Mouse (Mus musculus) lung, postnatal 0 days (tissue): ENCODE data around the gene Arhgap35. TPM values are rescaled to one million over a fixed set of nuclear protein-coding genes. Genes with fewer than 3 reads are reported as not detected.
A peak's percentile ranks its signal among the peaks of the same experiment; 100 is the strongest.

Experiments used
- ATAC-seq: fragments of 200-750 bp; cut with Nextera tagmentation; 2 replicates; pipeline ENCODE4 v1.8.0; 2017; ENCODE audit warnings: moderate library complexity
- DNase-seq: peaks from one replicate; pipeline ENCODE4 v3.0.0-alpha.2; 2016; ENCODE audit warnings: low spot score
- H3K27ac ChIP-seq: fragments of 300-500 bp; sonication (generic); 2 replicates; pipeline ENCODE4 v1.5.1; 2014; ENCODE audit warnings: antibody characterized with exemption, mild to moderate bottlenecking, low read length, mixed read lengths
- H3K27me3 ChIP-seq: fragments of 300-500 bp; sonication (generic); replicated peaks from 2 replicates; pipeline ENCODE4 v1.6.1; 2014; ENCODE audit warnings: low read length, mixed read lengths; ENCODE audit not compliant: insufficient read depth
- H3K36me3 ChIP-seq: fragments of 300-500 bp; sonication (generic); 2 replicates; pipeline ENCODE4 v1.6.1; 2014; ENCODE audit warnings: low read length, mixed read lengths; ENCODE audit not compliant: insufficient read depth
- H3K4me1 ChIP-seq: fragments of 300-500 bp; sonication (generic); 2 replicates; pipeline ENCODE4 v1.6.1; 2014; ENCODE audit warnings: antibody characterized with exemption, low read depth, low read length, mixed read lengths; ENCODE audit not compliant: insufficient read depth
- H3K4me2 ChIP-seq: fragments of 300-500 bp; sonication (generic); replicated peaks from 2 replicates; pipeline ENCODE4 v1.6.1; 2014; ENCODE audit warnings: low read depth, mild to moderate bottlenecking, low read length, moderate library complexity, mixed read lengths
- H3K4me3 ChIP-seq: fragments of 300-500 bp; sonication (generic); 2 replicates; pipeline ENCODE4 v1.5.1; 2014; ENCODE audit warnings: low read depth, low read length
- H3K9ac ChIP-seq: fragments of 300-500 bp; sonication (generic); replicated peaks from 2 replicates; pipeline ENCODE4 v1.6.1; 2014; ENCODE audit warnings: low read depth, mild to moderate bottlenecking
- H3K9me3 ChIP-seq: fragments of 300-500 bp; sonication (generic); 2 replicates; pipeline ENCODE4 v1.6.1; 2016; ENCODE audit warnings: low read length, mixed read lengths
- CTCF ChIP-seq: IDR thresholded peaks from 2 replicates; pipeline ENCODE4 v1.5.1; 2016; ENCODE audit warnings: antibody characterized with exemption, mild to moderate bottlenecking
- EP300 ChIP-seq: IDR thresholded peaks from 2 replicates; pipeline ENCODE4 v1.6.1; 2016; ENCODE audit warnings: antibody characterized with exemption, mild to moderate bottlenecking, control low read depth
- WGBS: fragments of 180-500 bp; shearing (Covaris S2); extraction: QIAGEN DNeasy Blood & Tissue Kit; methylation state at CpG from one replicate; pipeline ENCODE4 v1.1.7; 2014; 5-methylcytosine and 5-hydroxymethylcytosine counted together
- polyA plus RNA-seq: library from polyadenylated mRNA; unstranded; fragments of >200 nt; fragmentation: Nextera tagmentation; extraction: Ambion mirVana; gene quantifications from 2 replicates; pipeline ENCODE4 v1.2.1, GENCODE M21; 2015

Arhgap35 gene
- polyA plus RNA-seq, 1 experiment from 2014 or later, result 8.2 TPM

DNA sequence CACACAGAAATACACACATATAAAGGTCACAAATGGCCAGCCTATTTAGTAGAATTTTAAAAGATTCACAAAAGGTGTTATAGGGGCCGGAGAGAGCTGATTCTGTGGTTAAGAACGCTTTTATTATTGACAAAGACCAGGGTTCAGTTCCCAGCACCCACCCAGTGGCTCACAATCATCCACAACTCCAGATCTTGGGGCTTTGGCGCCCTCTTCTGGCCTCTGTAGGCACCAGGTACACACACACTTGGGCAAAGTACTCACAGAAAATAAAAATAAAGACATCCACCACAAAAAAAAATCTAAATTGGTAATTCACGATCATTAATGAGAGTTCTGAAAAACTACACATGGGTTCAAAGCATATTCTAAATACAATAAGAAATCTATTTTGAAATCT is 17.1 kb upstream of the Arhgap35 start:
- TF ChIP-seq CTCF, result no peak
- TF ChIP-seq EP300, result no peak
- ATAC-seq (no peak), DNase-seq (no peak)
- WGBS, result 64% methylated on average over 4 of the region's 4 CpGs
- H3K27ac ChIP-seq, result no peak overlapping the region
- no peaks in the 10 kb centered on the region for H3K9me3 ChIP-seq
- no peaks in the 10 kb centered on the region for H3K27me3 ChIP-seq
- no peak overlapping the region for H3K9ac ChIP-seq
- no peak overlapping the region for H3K4me3 ChIP-seq
- H3K36me3 ChIP-seq, result no peaks in the 10 kb centered on the region
- H3K4me2 ChIP-seq, result no peak overlapping the region
- H3K4me1 ChIP-seq, result no peaks in the 10 kb centered on the region

- Histone ChIP-seq H3K27me3 (no peaks in the 10 kb centered on the region), H3K4me2 (no peak overlapping the region), H3K9me3 (no peaks in the 10 kb centered on the region), H3K27ac (no peak overlapping the region), H3K4me3 (no peak overlapping the region), H3K4me1 (no peaks in the 10 kb centered on the region), H3K36me3 (no peaks in the 10 kb centered on the region), H3K9ac (no peak overlapping the region)
- no peak for ATAC-seq
- no peak for DNase-seq
- TF ChIP-seq CTCF (no peak), EP300 (no peak)
- 47% methylated on average over 4 of the region's 4 CpGs for WGBS
These were observed 16.2 kb upstream of the Arhgap35 start for GRCm38 (mm10) chr7:16631025-16631424.

DNA sequence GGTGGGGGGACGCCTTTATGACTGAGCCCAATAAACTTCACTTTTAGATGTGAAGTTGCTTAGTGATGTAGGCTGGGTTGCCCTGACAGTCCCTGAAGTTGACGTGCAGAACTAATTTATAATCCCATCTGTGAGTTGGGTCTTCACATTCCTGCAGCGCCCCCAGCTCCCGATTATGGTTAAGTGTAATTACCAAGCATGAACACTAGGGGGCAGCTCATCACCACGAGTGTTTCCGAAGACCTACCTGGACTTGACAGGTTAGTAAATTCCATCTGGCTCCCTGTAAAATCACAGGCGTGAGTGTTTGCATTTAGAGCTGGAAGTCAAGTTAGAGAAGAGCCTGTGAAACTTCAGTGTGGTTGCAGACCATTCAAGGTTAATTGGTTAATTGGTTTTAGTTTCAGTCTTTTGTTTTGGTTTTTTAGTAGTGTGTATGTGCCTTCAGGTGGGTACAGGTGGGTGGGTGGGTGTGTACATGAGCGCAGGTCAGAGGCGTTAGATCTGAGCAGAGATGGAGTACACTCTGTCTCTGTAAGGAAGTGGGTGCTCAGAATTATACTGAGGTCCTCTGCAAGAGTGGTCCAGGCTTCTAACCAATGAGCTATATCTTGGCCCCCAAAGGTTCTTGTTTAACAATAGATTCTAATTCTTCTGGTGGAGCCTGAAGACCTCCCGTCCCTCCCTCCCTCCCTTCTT is 15.0 kb upstream of the Arhgap35 start:
- DNase-seq (peak; percentile 57), ATAC-seq (no peak)
- TF ChIP-seq EP300, result no peak
- TF ChIP-seq CTCF, result peak; percentile 95
- no peaks in the 10 kb centered on the region for H3K4me1 ChIP-seq
- H3K9ac ChIP-seq, result no peak overlapping the region
- H3K36me3 ChIP-seq, result no peaks in the 10 kb centered on the region
- H3K4me3 ChIP-seq, result no peak overlapping the region
- no peak overlapping the region for H3K4me2 ChIP-seq
- 14% methylated on average over 10 of the region's 10 CpGs for WGBS
- no peaks in the 10 kb centered on the region for H3K27me3 ChIP-seq
- H3K27ac ChIP-seq, result no peak overlapping the region
- no peaks in the 10 kb centered on the region for H3K9me3 ChIP-seq

- peak; percentile 83 for ATAC-seq
- H3K27ac ChIP-seq, result no peak overlapping the region
- H3K36me3 ChIP-seq, result no peaks in the 10 kb centered on the region
- H3K9ac ChIP-seq, result no peak overlapping the region
- H3K4me2 ChIP-seq, result no peak overlapping the region
- H3K4me3 ChIP-seq, result no peak overlapping the region
- no peak for TF ChIP-seq EP300
- TF ChIP-seq CTCF, result peak; percentile 94
- DNase-seq, result peak; percentile 80
- H3K9me3 ChIP-seq, result no peaks in the 10 kb centered on the region
- no peaks in the 10 kb centered on the region for H3K27me3 ChIP-seq
- 0 out of 2 replicates have a peak, but pooled peaks cover 4% of the 10 kb centered on the region for H3K4me1 ChIP-seq
- 32% methylated on average over 12 of the region's 12 CpGs for WGBS
These were observed 13.4 kb upstream of the Arhgap35 start for GRCm38 (mm10) chr7:16628096-16628771.

DNA sequence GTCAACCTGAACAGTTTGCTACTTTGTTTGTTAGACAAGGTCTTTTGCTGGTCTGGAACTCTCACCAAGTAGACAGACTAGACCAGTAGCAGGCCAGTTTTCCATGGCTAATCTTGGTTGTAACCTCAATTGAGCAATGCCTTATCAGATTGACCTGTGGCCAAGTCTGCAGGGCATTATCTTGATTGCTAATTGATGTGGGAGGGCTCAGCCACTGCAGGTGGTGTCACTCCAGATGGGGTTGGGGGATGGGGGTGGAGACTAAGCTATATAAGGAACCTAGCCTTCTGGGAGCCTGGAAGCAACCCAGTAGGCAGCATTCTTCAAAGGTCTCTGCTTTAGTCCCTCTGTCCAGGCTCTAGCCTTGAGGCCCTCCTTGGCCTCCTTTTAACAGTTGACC is 8.9 kb upstream of the Arhgap35 start:
- Histone ChIP-seq H3K9me3 (no peaks in the 10 kb centered on the region), H3K4me1 (0 out of 2 replicates have a peak, but pooled peaks cover 4% of the 10 kb centered on the region), H3K36me3 (no peaks in the 10 kb centered on the region), H3K4me2 (no peak overlapping the region), H3K4me3 (no peak overlapping the region), H3K27me3 (no peaks in the 10 kb centered on the region), H3K27ac (no peak overlapping the region), H3K9ac (no peak overlapping the region)
- no peak for TF ChIP-seq CTCF
- ATAC-seq (no peak), DNase-seq (no peak)

- WGBS, result 55% methylated on average over 4 of the region's 4 CpGs
- no peak overlapping the region for H3K27ac ChIP-seq
- TF ChIP-seq EP300, result no peak
- no peaks in the 10 kb centered on the region for H3K36me3 ChIP-seq
- no peak overlapping the region for H3K9ac ChIP-seq
- no peaks in the 10 kb centered on the region for H3K27me3 ChIP-seq
- H3K9me3 ChIP-seq, result no peaks in the 10 kb centered on the region
- DNase-seq (no peak), ATAC-seq (no peak)
- H3K4me2 ChIP-seq, result no peak overlapping the region
- H3K4me1 ChIP-seq, result 0 out of 2 replicates have a peak, but pooled peaks cover 4% of the 10 kb centered on the region
- H3K4me3 ChIP-seq, result no peak overlapping the region
These were observed 8.3 kb upstream of the Arhgap35 start for GRCm38 (mm10) chr7:16623131-16623530.
